ENCODE assay signal across 14 mouse cellular contexts in genomic region chr6:78468772-78469171, GRCm38 (mm10). TPM values are rescaled to one million over a fixed set of nuclear protein-coding genes. Genes with fewer than 3 reads are reported as not detected.
"Had no signal": no experiment of that assay in that cellular context is flagged by ENCODE, and none has a peak within 500 bp of the region (broad histone marks: within the 10 kb centered on the region; RNA-seq: fewer than 3 reads in every experiment).

Reg3g (minus strand) TSS chr6:78468872.

- H3K9me3 ChIP-seq: limb, embryonic 10.5 days; liver, embryonic 15.5 days; midbrain, embryonic 13.5 days had no signal

- DNase-seq: kidney, adult 8-10 months; kidney, postnatal 10 days; lung, embryonic 14.5 days; right cerebral cortex, postnatal 14 days; thymus, postnatal 36 days had no signal

- H3K36me3 ChIP-seq: limb, embryonic 10.5 days; liver, embryonic 15.5 days; midbrain, embryonic 13.5 days had no signal

- H3K9ac ChIP-seq: liver, embryonic 15.5 days; lung, embryonic 14.5 days; midbrain, embryonic 13.5 days had no signal

- H3K4me3 ChIP-seq: left cerebral cortex, adult 2 months; limb, embryonic 10.5 days; liver, embryonic 15.5 days; midbrain, embryonic 13.5 days had no signal

- H3K27me3 ChIP-seq: liver, embryonic 15.5 days; midbrain, embryonic 13.5 days had no signal

- H3K4me2 ChIP-seq: liver, embryonic 11.5 days; liver, embryonic 15.5 days; lung, embryonic 14.5 days; midbrain, embryonic 13.5 days had no signal

- ATAC-seq: hindbrain, postnatal 0 days; midbrain, embryonic 13.5 days had no signal

- H3K4me1 ChIP-seq: limb, embryonic 10.5 days; liver, embryonic 15.5 days; midbrain, embryonic 13.5 days had no signal

- H3K27ac ChIP-seq: hindbrain, postnatal 0 days; left cerebral cortex, adult 2 months; limb, embryonic 10.5 days; liver, embryonic 15.5 days; midbrain, embryonic 13.5 days had no signal

RNA-seq across cellular contexts. Expression of gene Reg3g, which starts in this region (rescaled TPM):
- polyA plus RNA-seq: hindbrain, postnatal 0 days; intestine, embryonic 14.5 days; limb, embryonic 10.5 days; limb, embryonic 14.5 days; liver, embryonic 11.5 days; liver, embryonic 15.5 days; lung, embryonic 14.5 days; midbrain, embryonic 13.5 days; neural tube, embryonic 14.5 days had no signal
